Mouse (Mus musculus) bone marrow macrophage, adult 2 months (primary cell): Measurements from ENCODE around the gene Catsper4. TPM values are rescaled to one million over a fixed set of nuclear protein-coding genes. Genes with fewer than 3 reads are reported as not detected.
"Not testable (repeated sequence)": the region's sequence is repeated elsewhere in the genome, so short reads cannot be mapped to it uniquely, and the experiment has no call there.

Experiments
- H3K27ac ChIP-seq: 2 replicates; pipeline ENCODE4 v1.5.1; 2012; ENCODE audit warnings: low read depth, low read length; ENCODE audit not compliant: insufficient read depth
- H3K4me1 ChIP-seq: 2 replicates; pipeline ENCODE4 v1.6.1; 2012; ENCODE audit warnings: low read length; ENCODE audit not compliant: control insufficient read depth, insufficient read depth
- H3K4me3 ChIP-seq: 2 replicates; pipeline ENCODE4 v1.5.1; 2012; ENCODE audit warnings: mild to moderate bottlenecking, low read length, moderate library complexity; ENCODE audit not compliant: insufficient read depth
- CTCF ChIP-seq: IDR thresholded peaks from 2 replicates; pipeline ENCODE4 v1.5.1; 2012; ENCODE audit warnings: low read depth, mild to moderate bottlenecking, low read length, moderate library complexity
- POLR2A ChIP-seq: IDR thresholded peaks from 2 replicates; pipeline ENCODE4 v1.6.1; 2012; ENCODE audit warnings: mild to moderate bottlenecking, low read depth, low read length, borderline replicate concordance
- polyA plus RNA-seq: library from polyadenylated mRNA; stranded (reverse); fragments of >200 nt; gene quantifications from 2 replicates; pipeline ENCODE4 v1.2.4, GENCODE M21; 2012; ENCODE audit not compliant: missing spikeins, insufficient read depth, insufficient read length

The Catsper4 gene
- polyA plus RNA-seq: not detected in 2 replicates

GRCm38 (mm10) chr4:134227194-134227593, at the start of gene Catsper4:
Gene Catsper4 (minus strand): TSS chr4:134227383.
- H3K4me3 ChIP-seq: no peak within 1 kb of the TSS
- no peaks in the 10 kb centered on the region for H3K4me1 ChIP-seq
- TF ChIP-seq POLR2A: no peak
- no peak for TF ChIP-seq CTCF
- no peak within 1 kb of the TSS for H3K27ac ChIP-seq

GRCm38 (mm10) chr4:134273417-134274345, 46.5 kb upstream of the Catsper4 start:
- Histone ChIP-seq H3K4me1 (peaks cover 4% of the 10 kb centered on the region; the same call in 1 of the 2 replicates), H3K4me3 (no peak overlapping the region), H3K27ac (no peak overlapping the region)
- TF ChIP-seq POLR2A (no peak), CTCF (no peak)

GRCm38 (mm10) chr4:134272731-134273416, 45.7 kb upstream of the Catsper4 start:
- Histone ChIP-seq H3K4me3 (no peak overlapping the region), H3K27ac (no peak overlapping the region), H3K4me1 (peaks cover 4% of the 10 kb centered on the region; the same call in 1 of the 2 replicates)
- no peak for TF ChIP-seq CTCF
- TF ChIP-seq POLR2A: no peak

GRCm38 (mm10) chr4:134271979-134272378, 44.8 kb upstream of the Catsper4 start:
- no peak overlapping the region for H3K27ac ChIP-seq
- TF ChIP-seq POLR2A (no peak), CTCF (no peak)

GRCm38 (mm10) chr4:134269622-134270021, 42.4 kb upstream of the Catsper4 start:
- H3K4me3 ChIP-seq, H3K4me1 ChIP-seq, H3K27ac ChIP-seq: not testable (repeated sequence)

More at GRCm38 (mm10) chr4:134271979-134272378, 44.8 kb upstream of the Catsper4 start:
- Histone ChIP-seq H3K4me3 (no peak overlapping the region), H3K4me1 (peaks cover 4% of the 10 kb centered on the region; the same call in 1 of the 2 replicates)

- no peak overlapping the region for H3K4me3 ChIP-seq
- no peak overlapping the region for H3K27ac ChIP-seq
- peaks cover 4% of the 10 kb centered on the region; the same call in 1 of the 2 replicates for H3K4me1 ChIP-seq
- TF ChIP-seq POLR2A (no peak), CTCF (no peak)
Measured at GRCm38 (mm10) chr4:134268102-134268655, 41.0 kb upstream of the Catsper4 start.

- Histone ChIP-seq H3K4me3 (no peak overlapping the region), H3K27ac (no peak overlapping the region), H3K4me1 (no peaks in the 10 kb centered on the region)
- TF ChIP-seq CTCF (no peak), POLR2A (no peak)
Measured at GRCm38 (mm10) chr4:134265860-134266585, 38.8 kb upstream of the Catsper4 start.

- Histone ChIP-seq H3K4me1 (peaks cover 4% of the 10 kb centered on the region; the same call in 1 of the 2 replicates), H3K27ac (no peak overlapping the region), H3K4me3 (no peak overlapping the region)
- TF ChIP-seq CTCF: peak; percentile 90
- no peak for TF ChIP-seq POLR2A
Measured at GRCm38 (mm10) chr4:134263191-134263590, 36.0 kb upstream of the Catsper4 start.

- Histone ChIP-seq H3K4me3 (no peak overlapping the region), H3K27ac (no peak overlapping the region), H3K4me1 (peaks cover 4% of the 10 kb centered on the region; the same call in 1 of the 2 replicates)
- TF ChIP-seq POLR2A: no peak
- no peak for TF ChIP-seq CTCF
Measured at GRCm38 (mm10) chr4:134258354-134258753, 31.2 kb upstream of the Catsper4 start.
